Mouse (Mus musculus) ovary, postnatal 14 days (tissue): ENCODE data around the gene Sugct.

Source experiments
- DNase-seq: peaks from one replicate; pipeline ENCODE4 v3.0.0; 2022; ENCODE audit warnings: low spot score

Sugct gene

GRCm38 (mm10) chr13:17296460-17296859 lies 398.9 kb downstream of the Sugct start:
- DNase-seq = no peak

- no peak for DNase-seq
Measured at GRCm38 (mm10) chr13:17291057-17291456, 404.3 kb downstream of the Sugct start.

GRCm38 (mm10) chr13:17288377-17288776 lies 407.0 kb downstream of the Sugct start:
- DNase-seq = no peak

- no peak for DNase-seq
Measured at GRCm38 (mm10) chr13:17245936-17246335, 449.4 kb downstream of the Sugct start.

- DNase-seq = no peak
Measured at GRCm38 (mm10) chr13:17216524-17216923, 478.8 kb downstream of the Sugct start.

GRCm38 (mm10) chr13:17212681-17213080 lies 482.7 kb downstream of the Sugct start:
- DNase-seq = no peak

- DNase-seq = no peak
Measured at GRCm38 (mm10) chr13:17190180-17190762, 505.1 kb downstream of the Sugct start.

- DNase-seq = no peak
Measured at GRCm38 (mm10) chr13:17185253-17185652, 510.1 kb downstream of the Sugct start.

GRCm38 (mm10) chr13:17165917-17166316 lies 529.4 kb downstream of the Sugct start:
- no peak for DNase-seq

- DNase-seq = no peak
Measured at GRCm38 (mm10) chr13:17164721-17165120, 530.6 kb downstream of the Sugct start.

GRCm38 (mm10) chr13:17146441-17146992 lies 548.8 kb downstream of the Sugct start:
- DNase-seq = no peak

- DNase-seq = no peak
Measured at GRCm38 (mm10) chr13:17116073-17116472, 579.3 kb downstream of the Sugct start.

GRCm38 (mm10) chr13:17102372-17102771 lies 593.0 kb downstream of the Sugct start:
- no peak for DNase-seq

GRCm38 (mm10) chr13:17086547-17086946 lies 608.8 kb downstream of the Sugct start:
- DNase-seq = no peak

GRCm38 (mm10) chr13:17086146-17086545 lies 609.2 kb downstream of the Sugct start:
- no peak for DNase-seq

GRCm38 (mm10) chr13:17084946-17085852 lies 610.2 kb downstream of the Sugct start:
- DNase-seq = no peak

- DNase-seq = no peak
Measured at GRCm38 (mm10) chr13:17081618-17082017, 613.7 kb downstream of the Sugct start.

GRCm38 (mm10) chr13:17065552-17065951 lies 629.8 kb downstream of the Sugct start:
- DNase-seq = no peak

GRCm38 (mm10) chr13:17056650-17057049 lies 638.7 kb downstream of the Sugct start:
- no peak for DNase-seq

GRCm38 (mm10) chr13:17043426-17044224 lies 651.7 kb downstream of the Sugct start:
- no peak for DNase-seq

- DNase-seq = no peak
Measured at GRCm38 (mm10) chr13:17042332-17042731, 653.0 kb downstream of the Sugct start.

GRCm38 (mm10) chr13:17039727-17040126 lies 655.6 kb downstream of the Sugct start:
- no peak for DNase-seq
